In genomic region chr4:103113402-103113801, GRCm38 (mm10) we compare ENCODE assay signal across 8 mouse cellular contexts. TPM values are rescaled to one million over a fixed set of nuclear protein-coding genes. Genes with fewer than 3 reads are reported as not detected.
DNase-seq lines count a peak whose midpoint lies in the region; ATAC-seq and TF ChIP-seq lines count a peak whose summit lies in the region.

No protein-coding gene starts in this region.

- TF ChIP-seq EP300 in heart, adult 2 months (IDR thresholded peaks at IDR 0.05; ENCODE audit: insufficient read depth, low read depth, low read length), result no peak
- no peak for TF ChIP-seq EP300 in liver, embryonic 14.5 days (IDR thresholded peaks at IDR 0.05; ENCODE audit: low read depth)

- H3K36me3 ChIP-seq in heart, adult 2 months (ENCODE audit: control insufficient read depth, insufficient read depth, low read length), result peaks cover 2% of the 10 kb centered on the region; the same call in 1 of the 2 replicates
- H3K36me3 ChIP-seq in forebrain, embryonic 10.5 days (replicated peaks), result peaks cover 40% of the 10 kb centered on the region
- no peaks in the 10 kb centered on the region for H3K36me3 ChIP-seq in liver, embryonic 14.5 days (replicated peaks; ENCODE audit: control insufficient read depth, insufficient read depth, low read depth)

- no peak for TF ChIP-seq CTCF in heart, adult 2 months (IDR thresholded peaks at IDR 0.05)
- TF ChIP-seq CTCF in liver, embryonic 14.5 days (IDR thresholded peaks at IDR 0.05; ENCODE audit: low read depth), result no peak

- H3K79me2 ChIP-seq in heart, adult 2 months (replicated peaks; ENCODE audit: control insufficient read depth, insufficient read depth, low read length), result peaks cover 2% of the 10 kb centered on the region; the same call in 1 of the 2 replicates

- peak overlapping the region; percentile 90 for H3K4me2 ChIP-seq in liver, embryonic 14.5 days (ENCODE audit: low read depth)

- intact Hi-C loops in heart, adult 2 months (cut with DNase I), result loop anchor here (5.0 to 10.0 kb wide), 3 partner anchors 34 to 539 kb away; partner anchors contain the start of gene Oma1

- peak overlapping the region; percentile 98; the same call in 1 of the 2 replicates for H3K27ac ChIP-seq in heart, adult 2 months
- H3K27ac ChIP-seq in forebrain, embryonic 10.5 days, result peak overlapping the region; percentile 100
- peak overlapping the region; percentile 93 for H3K27ac ChIP-seq in liver, embryonic 14.5 days

- H3K4me1 ChIP-seq in heart, adult 2 months (ENCODE audit: control insufficient read depth, insufficient read depth, low read length), result peaks cover 3% of the 10 kb centered on the region
- peaks cover 40% of the 10 kb centered on the region for H3K4me1 ChIP-seq in forebrain, embryonic 10.5 days
- H3K4me1 ChIP-seq in liver, embryonic 14.5 days (replicated peaks; ENCODE audit: control insufficient read depth in 2 of 2, insufficient read depth in 2 of 2, low read length in 1 of 2), result peaks cover 12% of the 10 kb centered on the region in 2 experiments; a peak in 3 of 4 replicates

- no peak overlapping the region; the same call in 1 of the 2 replicates for H3K9ac ChIP-seq in heart, adult 2 months (ENCODE audit: low read depth, low read length)
- peak overlapping the region; percentile 85 for H3K9ac ChIP-seq in liver, embryonic 14.5 days (replicated peaks)

- DNase-seq in heart, adult 2 months, result no peak
- DNase-seq in heart, adult 9 months (ENCODE audit: low spot score in 2 of 2), result no peak
- DNase-seq in A20 (ENCODE audit: low read depth, low spot score), result peak; percentile 16
- DNase-seq in forebrain, embryonic 10.5 days (ENCODE audit: extremely low spot score, low spot score), result no peak
- peak in 1 of 3 experiments; percentile 28 for DNase-seq in liver, embryonic 14.5 days (ENCODE audit: low read depth in 3 of 3, low spot score in 3 of 3)
- DNase-seq in thymus, postnatal 4 days, result peak; percentile 32
- no peak for DNase-seq in adrenal gland, adult 8-10 months
- DNase-seq in layer of hippocampus, adult 18-20 months (ENCODE audit: low spot score in 2 of 2), result no peak

- H3K4me3 ChIP-seq in heart, adult 2 months, result peak overlapping the region; percentile 80
- H3K4me3 ChIP-seq in forebrain, embryonic 10.5 days, result peak overlapping the region; percentile 88
- H3K4me3 ChIP-seq in liver, embryonic 14.5 days (ENCODE audit: insufficient read depth in 1 of 2, low read depth in 2 of 2, low read length in 2 of 2), result peak overlapping the region; percentile 78 to 97

- no peak for TF ChIP-seq POLR2A in heart, adult 2 months (IDR thresholded peaks at IDR 0.05; ENCODE audit: insufficient read depth, low read depth, low read length)

- WGBS in heart, adult 2 months, result 16% methylated on average over 11 of the region's 11 CpGs
- WGBS in forebrain, embryonic 10.5 days, result 19% methylated on average over 11 of the region's 11 CpGs
- 10% methylated on average over 11 of the region's 11 CpGs for WGBS in liver, embryonic 14.5 days (ENCODE audit: insufficient replicate concordance)

- H3K27me3 ChIP-seq in heart, adult 2 months (ENCODE audit: control insufficient read depth, insufficient read depth, low read length), result no peaks in the 10 kb centered on the region
- H3K27me3 ChIP-seq in forebrain, embryonic 10.5 days (ENCODE audit: poor library complexity, severe bottlenecking), result 0 out of 2 replicates have a peak, but pooled peaks cover 4% of the 10 kb centered on the region
- no peaks in the 10 kb centered on the region for H3K27me3 ChIP-seq in liver, embryonic 14.5 days (ENCODE audit: control insufficient read depth, insufficient read depth, low read length)

- no peak for ATAC-seq in liver, embryonic 14.5 days (ENCODE audit: insufficient read depth)

- H3K9me3 ChIP-seq in forebrain, embryonic 10.5 days, result no peaks in the 10 kb centered on the region
- no peaks in the 10 kb centered on the region for H3K9me3 ChIP-seq in liver, embryonic 14.5 days (ENCODE audit: control insufficient read depth, low read length)

RNA-seq across cellular contexts. Expression of gene Mier1, which starts 0.8 kb away (rescaled TPM):
- total RNA-seq in heart, adult 2 months (2021), result 10 to 100 TPM; 32.0 to 36.9 TPM
- polyA plus RNA-seq in heart, adult 2 months (2012; rRNA removed), result 7.0 and 12.5 TPM in 2 replicates
- 37.0 and 37.3 TPM in 2 replicates for polyA plus RNA-seq in forebrain, embryonic 10.5 days (2016; fragmentation: Nextera tagmentation; extraction: Ambion mirVana)
- 9.7 and 13.8 TPM in 2 replicates for polyA plus RNA-seq in liver, embryonic 14.5 days (2012; rRNA removed)
- polyA plus RNA-seq in liver, embryonic 14.5 days (2014; fragmentation: Nextera tagmentation; extraction: Ambion mirVana), result 20.5 and 21.8 TPM in 2 replicates
- 10 to 100 TPM; 63.1 to 86.2 (median 68.2) TPM for total RNA-seq in adrenal gland, adult 8-10 months (2022)
- total RNA-seq in layer of hippocampus, adult 18-20 months (2021), result 10 to 100 TPM; 50.7 to 51.3 TPM

RNA-seq across cellular contexts. Expression of gene Wdr78, which starts 1.0 kb away (rescaled TPM):
- 1 to 10 TPM; 1.1 to 1.3 TPM for total RNA-seq in heart, adult 2 months (2021)
- polyA plus RNA-seq in heart, adult 2 months (2012; rRNA removed), result 0.29 and 0.37 TPM in 2 replicates
- polyA plus RNA-seq in forebrain, embryonic 10.5 days (2016; fragmentation: Nextera tagmentation; extraction: Ambion mirVana), result 4.8 and 5.0 TPM in 2 replicates
- polyA plus RNA-seq in liver, embryonic 14.5 days (2012; rRNA removed), result 0.38 and 0.61 TPM in 2 replicates
- 0.33 and 0.62 TPM in 2 replicates for polyA plus RNA-seq in liver, embryonic 14.5 days (2014; fragmentation: Nextera tagmentation; extraction: Ambion mirVana)
- total RNA-seq in adrenal gland, adult 8-10 months (2022), result 1 to 10 TPM; 6.2 to 8.7 (median 7.8) TPM
- 10 to 100 TPM; 13.2 to 14.1 TPM for total RNA-seq in layer of hippocampus, adult 18-20 months (2021)

Comparison
In these comparisons a context has a peak if more than half of its experiments do, and no peak if none do; other contexts are left out.
1. DNase-seq: peak in A20 (single experiment) and thymus, postnatal 4 days (single experiment); none in heart, adult 2 months (0 of 2), heart, adult 9 months (0 of 2), forebrain, embryonic 10.5 days (single experiment), adrenal gland, adult 8-10 months (single experiment) and layer of hippocampus, adult 18-20 months (0 of 2).
2. Peak in every context shown above with its lines, with median percentiles within 50 percentile points of each other: H3K27ac ChIP-seq and H3K4me3 ChIP-seq.